Mouse (Mus musculus): ENCODE measurements around the gene Acot8.
A peak's percentile ranks its signal among the peaks of the same experiment; 100 is the strongest.

Gene Acot8

DNA sequence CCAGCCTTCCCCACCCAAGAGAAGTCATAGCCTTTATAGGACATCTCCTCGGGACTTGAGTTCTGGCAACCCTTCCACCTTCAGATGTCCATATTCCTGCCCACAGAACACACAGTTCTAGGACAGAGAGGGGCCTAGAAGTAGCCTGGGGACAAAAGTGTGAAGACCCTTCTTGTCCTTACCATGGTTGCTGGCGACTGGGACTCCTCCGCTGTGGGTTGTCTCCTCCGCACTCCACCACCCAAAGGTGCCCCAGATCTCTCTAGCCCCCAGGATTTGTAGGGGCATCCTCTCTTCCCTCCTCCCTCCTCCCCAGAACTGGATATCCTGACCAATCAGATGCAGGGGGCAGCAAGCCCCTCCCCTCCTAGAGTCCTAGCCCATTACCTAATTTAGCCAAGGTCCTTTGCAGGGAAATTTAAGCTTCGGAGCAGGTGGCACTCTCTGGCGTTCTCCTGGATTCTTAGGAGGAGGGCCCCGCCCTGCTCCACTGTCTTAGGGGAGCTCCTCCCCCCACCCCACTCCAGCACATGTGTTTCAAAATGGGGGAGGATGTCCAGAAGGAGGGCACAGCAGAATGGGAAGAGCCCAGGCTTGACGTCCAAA lies 25.1 kb downstream of the Acot8 start, which contains the start of gene Tnnc2:
TSS of gene Tnnc2 (minus strand) at position 487 of the 606 bp plus-strand sequence.
- DNase-seq: no peak

GRCm38 (mm10) chr2:164778809-164779208 lies 25.9 kb downstream of the Acot8 start:
- no peak for DNase-seq

- DNase-seq: no peak
These were observed 26.7 kb downstream of the Acot8 start for GRCm38 (mm10) chr2:164778015-164778287.

DNA sequence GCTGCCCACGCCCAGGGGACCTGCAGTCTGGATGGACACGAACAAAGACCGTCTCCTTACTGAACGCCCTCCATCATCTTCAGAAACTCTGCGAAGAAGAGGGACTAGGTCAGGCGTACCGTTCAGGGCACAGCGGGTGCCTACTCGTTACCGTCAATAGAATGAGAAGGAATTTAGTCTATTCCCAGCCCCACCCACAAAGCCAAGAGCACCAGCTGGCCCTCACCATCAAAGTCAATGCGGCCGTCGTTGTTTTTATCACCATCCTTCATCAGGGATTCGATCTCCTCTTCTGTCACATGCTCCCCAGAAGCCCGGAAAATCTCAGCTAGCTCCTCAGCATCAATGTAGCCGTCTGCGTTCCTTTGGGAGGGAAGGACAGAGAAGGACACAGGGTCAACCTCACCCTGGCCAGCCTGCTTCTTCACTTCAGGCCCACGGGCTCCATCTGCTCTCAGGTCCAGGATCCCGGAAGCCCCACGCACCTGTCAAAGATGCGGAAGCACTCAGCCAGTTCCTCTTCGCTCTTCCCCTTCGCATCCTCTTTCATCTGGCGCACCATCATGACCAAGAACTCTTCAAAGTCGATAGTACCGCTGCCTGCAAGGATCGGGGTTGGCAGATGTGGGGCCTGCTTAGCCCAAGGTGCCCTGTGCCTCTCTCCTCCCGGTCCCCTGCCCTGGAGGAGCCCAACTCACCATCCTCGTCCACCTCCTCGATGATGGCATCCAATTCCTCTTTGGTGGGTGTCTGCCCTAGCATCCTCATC lies 27.3 kb downstream of the Acot8 start:
- no peak for DNase-seq

- DNase-seq: no peak
These were observed 27.9 kb downstream of the Acot8 start for GRCm38 (mm10) chr2:164776801-164777200.

GRCm38 (mm10) chr2:164776130-164776529 lies 28.6 kb downstream of the Acot8 start:
- no peak for DNase-seq

GRCm38 (mm10) chr2:164773989-164774364 lies 30.7 kb downstream of the Acot8 start:
- peak in 1 of 2 experiments; percentile 48 for DNase-seq

DNA sequence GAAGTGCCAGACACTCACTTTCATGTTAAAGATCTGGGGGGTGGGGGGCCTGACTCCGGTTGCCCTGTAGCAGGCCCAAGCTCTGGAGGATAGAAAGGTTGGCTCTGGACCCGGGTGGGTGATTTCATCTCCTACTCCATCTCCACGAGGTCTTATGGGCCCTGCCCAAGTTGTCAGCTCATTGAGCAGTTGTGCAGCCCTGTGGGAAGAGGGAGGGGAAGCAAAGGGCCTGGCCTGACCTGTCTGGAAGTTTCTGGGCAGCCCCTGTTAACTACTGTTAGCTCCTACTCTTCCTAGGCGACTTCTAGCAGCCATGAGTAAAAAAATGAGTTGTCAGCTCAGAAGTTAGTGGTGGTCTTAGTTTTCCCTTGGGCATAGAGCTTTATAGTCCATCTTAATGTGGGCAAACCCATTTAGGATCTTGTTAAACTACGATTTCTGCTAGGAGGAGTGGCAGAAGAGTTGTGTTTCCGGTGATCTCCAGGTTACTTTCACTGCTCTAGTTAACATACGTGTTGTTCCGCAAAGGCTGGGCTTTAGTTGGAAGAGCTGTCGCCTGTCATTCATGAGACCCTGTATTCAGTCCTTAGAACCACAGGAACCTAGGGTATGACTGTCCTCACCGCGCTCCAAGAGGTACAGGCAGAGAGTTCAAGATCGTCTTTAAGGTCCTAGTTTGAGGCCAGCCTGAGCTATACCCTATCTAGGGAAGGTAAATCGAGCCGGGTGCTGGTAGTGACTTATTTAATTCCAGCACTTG lies 31.3 kb downstream of the Acot8 start:
- DNase-seq: no peak

DNA sequence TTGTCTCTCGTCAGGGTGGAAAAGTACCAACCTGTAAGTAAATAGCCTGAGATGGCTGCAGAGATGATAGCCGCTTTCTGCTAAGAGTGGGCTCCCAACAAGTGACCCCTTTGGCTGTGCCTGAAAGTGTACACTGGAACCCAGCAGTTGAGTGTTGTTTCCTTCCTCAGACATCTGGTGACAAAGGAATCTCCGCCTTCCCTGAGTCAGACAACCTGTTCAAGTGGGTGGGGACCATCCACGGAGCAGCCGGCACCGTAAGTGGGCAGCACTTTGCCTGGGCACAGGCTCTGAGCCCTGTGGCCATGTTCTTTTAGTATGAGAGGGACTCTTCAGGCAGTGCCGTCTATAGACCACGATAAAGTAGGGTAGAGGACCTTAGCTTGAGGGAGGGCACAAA lies 33.6 kb downstream of the Acot8 start:
- DNase-seq: no peak

DNA sequence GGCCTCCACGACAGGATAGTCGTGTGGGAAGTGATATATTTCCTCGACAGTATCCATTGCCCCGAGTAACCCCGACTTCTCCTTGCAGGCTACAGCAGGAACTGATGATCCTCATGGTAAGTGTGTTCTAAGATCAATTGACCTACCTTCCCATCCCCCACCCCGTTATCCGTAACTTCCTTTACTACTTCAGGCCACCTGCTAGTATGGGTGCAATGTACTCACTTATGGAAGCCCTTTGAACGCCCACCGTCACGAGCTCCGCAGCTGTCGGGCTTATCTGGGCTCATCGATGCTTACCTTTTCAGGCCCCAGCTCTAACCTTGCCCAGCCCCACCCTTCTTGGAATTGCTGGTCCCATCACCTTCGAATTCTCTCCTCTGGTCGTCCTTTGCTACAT lies 34.4 kb downstream of the Acot8 start:
- DNase-seq: no peak

GRCm38 (mm10) chr2:164769258-164770037 lies 35.2 kb downstream of the Acot8 start, which contains the start of gene Ube2c:
Gene Ube2c, plus strand, starts transcription at chr2:164769898.
- DNase-seq: peak; percentile 99

DNA sequence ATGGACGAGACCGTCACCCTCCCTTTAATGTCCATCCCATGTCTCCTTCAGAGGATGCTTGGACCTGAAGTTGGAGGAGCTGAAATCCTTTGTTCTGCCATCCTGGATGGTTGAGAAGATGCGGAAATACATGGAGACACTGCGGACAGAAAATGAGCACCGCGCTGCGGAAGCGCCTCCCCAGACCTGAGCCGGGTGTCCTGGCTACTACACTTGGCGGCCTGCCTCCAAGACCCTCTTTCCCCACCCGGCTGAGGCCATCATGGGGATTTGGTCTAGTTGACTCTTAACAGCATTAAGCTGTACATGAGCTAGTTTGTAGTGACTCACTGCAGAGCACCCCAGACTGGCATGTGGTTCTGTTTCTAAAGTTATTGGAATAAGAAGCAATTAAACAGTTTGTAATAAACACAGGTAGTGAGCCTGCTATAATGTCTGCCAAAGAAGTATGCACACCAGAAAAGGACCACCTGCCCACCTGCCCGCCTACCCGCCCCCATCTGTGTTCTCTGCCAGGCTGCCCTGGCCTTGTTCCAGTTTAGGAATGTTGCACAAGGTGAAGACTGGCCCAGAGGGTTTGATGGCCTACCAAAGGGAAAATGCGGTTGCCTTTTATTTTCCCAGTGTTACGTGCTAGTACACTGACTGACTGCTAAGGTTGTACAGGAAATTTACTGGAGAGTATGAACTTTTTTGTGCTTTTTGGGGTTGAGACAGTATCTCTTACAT lies 36.7 kb downstream of the Acot8 start:
- no peak for DNase-seq

DNA sequence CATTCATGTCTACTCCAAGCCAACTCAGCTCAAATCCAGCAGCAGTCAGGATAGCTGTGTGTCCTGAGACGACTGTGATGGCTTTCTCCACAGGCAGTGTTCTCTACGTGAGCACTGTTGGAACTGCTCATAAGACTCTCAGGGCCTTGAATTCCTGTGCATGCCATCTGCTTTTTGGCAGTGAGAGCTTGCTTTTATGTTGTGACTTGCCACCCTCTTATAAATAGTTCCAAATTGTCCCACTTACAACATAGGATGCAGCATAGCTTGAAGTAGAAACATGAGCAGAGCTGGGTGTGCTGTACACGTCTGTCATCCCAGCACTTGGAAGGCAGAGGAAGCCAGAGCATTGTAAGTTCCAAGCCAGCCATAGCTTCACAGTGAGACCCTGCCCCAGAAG lies 38.8 kb downstream of the Acot8 start:
- DNase-seq: no peak

DNA sequence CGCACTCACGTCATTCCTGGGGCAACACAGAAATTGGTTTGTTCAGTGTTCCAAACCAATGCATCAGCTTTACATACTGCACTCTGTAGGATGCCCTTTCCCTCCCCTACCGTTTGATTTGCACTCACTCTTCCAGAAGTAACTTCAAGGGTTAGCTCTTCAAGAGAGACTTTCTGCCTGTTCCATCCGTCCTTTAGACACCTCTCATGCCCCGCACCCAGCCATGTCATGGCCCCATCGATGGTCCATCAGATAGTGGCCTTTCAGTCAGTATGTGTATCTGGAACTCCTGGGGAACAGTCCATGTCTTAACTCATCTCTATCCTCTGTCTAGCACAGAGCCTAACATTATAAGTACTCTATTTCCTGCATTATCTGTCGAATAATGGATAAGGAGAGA lies 42.1 kb downstream of the Acot8 start:
- DNase-seq: no peak

- DNase-seq: no peak
These were observed 42.7 kb downstream of the Acot8 start for GRCm38 (mm10) chr2:164761971-164762370.

- no peak for DNase-seq
These were observed 43.2 kb downstream of the Acot8 start for GRCm38 (mm10) chr2:164761502-164761901.

- no peak for DNase-seq
These were observed 44.4 kb downstream of the Acot8 start for GRCm38 (mm10) chr2:164760059-164760833.

DNA sequence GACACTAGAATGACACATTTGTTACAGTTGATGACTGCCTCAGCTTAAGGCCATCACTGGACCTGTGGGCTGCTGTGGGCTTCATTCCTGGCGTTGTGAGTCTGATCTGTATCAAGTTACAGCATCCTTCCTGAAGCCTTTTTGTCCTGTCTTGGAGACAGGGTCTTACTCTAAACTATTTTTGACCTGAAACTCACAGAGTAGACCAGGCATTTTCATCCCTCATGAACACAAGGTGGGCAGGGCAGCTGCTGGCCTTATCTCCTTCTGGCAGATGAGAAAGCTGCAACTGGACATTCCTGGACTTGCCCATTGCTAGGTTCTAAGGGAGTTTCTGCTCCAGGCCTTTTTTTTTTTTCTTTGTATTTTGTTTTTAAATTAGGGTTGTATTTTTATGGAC lies 46.0 kb downstream of the Acot8 start:
- DNase-seq: no peak

DNA sequence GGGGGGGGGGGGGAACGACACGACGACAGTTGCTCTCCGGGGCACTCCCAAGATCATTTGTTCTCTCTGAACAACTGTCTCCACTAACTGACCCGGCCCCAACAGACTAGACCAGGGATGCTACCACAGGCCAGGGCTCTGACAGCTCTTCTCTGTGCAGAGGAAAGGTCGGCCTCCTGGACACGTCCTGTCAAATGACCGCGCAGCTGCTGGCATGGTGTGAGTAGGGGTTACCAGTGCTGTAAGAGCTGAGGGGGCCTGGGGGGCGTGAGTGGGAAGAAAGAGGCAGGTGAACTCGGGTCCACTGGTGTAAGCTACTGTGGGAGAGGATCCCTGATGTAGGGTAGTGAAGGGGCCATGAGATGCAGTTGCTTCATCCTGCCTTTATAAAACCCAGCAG lies 46.8 kb downstream of the Acot8 start:
- no peak for DNase-seq

DNA sequence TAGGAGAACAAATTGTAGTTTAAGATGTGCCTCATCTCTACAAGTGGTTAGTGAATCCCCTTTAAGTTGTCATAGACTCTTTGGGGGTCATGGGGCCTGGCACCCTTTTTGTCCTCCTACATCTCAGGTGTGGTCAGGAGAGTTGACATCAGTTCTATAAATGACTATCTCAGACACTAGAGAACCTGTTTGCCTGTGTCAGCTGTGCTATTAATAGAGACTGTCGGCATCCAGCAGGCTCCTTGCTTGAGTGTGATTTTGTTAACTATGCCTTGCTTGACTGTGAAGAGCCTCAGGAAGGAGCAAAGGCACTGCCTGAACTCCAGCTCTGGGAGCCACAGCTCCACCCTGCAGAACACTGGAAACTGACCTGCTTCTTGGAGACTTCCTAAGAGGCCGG lies 49.9 kb downstream of the Acot8 start:
- DNase-seq: no peak

DNA sequence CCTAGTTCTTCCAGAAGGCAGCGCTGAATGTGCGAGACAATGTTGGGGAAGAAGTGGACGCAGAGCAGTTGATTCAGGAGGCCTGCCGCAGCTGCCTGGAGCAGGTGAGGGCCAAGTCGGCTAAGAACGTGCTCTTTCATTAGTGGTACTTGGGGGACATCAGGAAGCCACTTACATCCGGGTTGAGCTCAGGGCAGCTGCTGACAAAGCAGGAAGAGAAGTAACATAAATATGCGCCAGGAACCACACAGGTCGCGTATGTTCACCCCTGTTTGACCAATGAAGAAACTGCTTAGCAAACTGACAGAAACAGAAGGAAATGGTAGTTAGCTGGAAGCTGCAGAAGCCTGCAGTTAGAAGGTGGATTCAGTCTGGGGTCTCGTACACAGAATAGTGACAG lies 50.6 kb downstream of the Acot8 start:
- DNase-seq: no peak

DNA sequence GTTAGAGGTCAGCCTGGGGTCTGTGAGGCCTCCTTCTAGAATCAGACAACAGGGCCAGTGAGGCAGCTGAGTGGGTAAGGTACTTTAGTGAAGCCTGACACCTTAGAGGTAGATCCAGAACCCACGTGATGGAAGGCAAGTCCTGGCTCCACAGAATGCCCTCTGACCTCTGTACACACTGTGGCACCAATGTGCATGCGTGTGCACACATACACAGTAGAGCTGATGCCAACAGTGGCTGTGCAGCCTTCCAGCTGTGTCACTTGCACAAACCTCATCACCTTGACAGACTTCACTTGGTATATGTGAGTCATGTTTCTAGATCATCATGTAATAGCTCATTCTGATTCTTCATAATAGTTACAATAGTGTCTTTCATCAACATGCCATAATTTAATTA lies 52.2 kb downstream of the Acot8 start:
- DNase-seq: no peak

Measured in lung, adult 18-20 months (tissue).